ENCODE assay signal across 16 mouse cellular contexts in genomic region chr6:108698343-108698870, GRCm38 (mm10). TPM values are rescaled to one million over a fixed set of nuclear protein-coding genes. Genes with fewer than 3 reads are reported as not detected.
DNase-seq lines count a peak whose midpoint lies in the region; ATAC-seq and TF ChIP-seq lines count a peak whose summit lies in the region.
"Had no signal": no experiment of that assay in that cellular context is flagged by ENCODE, and none has a peak within 500 bp of the region (broad histone marks: within the 10 kb centered on the region; RNA-seq: fewer than 3 reads in every experiment).

No protein-coding gene starts in this region.

- no peak for TF ChIP-seq POLR2A in lung, adult 2 months (IDR thresholded peaks at IDR 0.05; ENCODE audit: borderline replicate concordance, extremely low read depth, low read depth, low read length)

- 12% methylated on average over 4 of the region's 4 CpGs for WGBS in forebrain, embryonic 11.5 days
- 6% methylated on average over 4 of the region's 4 CpGs for WGBS in forebrain, embryonic 15.5 days
- 20% methylated on average over 4 of the region's 4 CpGs for WGBS in midbrain, embryonic 10.5 days
- WGBS in midbrain, embryonic 16.5 days, result 15% methylated on average over 4 of the region's 4 CpGs
- WGBS in embryonic facial prominence, embryonic 14.5 days, result 55% methylated on average over 4 of the region's 4 CpGs
- 8% methylated on average over 4 of the region's 4 CpGs for WGBS in midbrain, embryonic 15.5 days
- 81% methylated on average over 4 of the region's 4 CpGs for WGBS in lung, adult 2 months

- no peak overlapping the region for H3K4me3 ChIP-seq in forebrain, embryonic 11.5 days (ENCODE audit: low read depth, low read length)
- H3K4me3 ChIP-seq in forebrain, embryonic 15.5 days, result no peak overlapping the region
- peak overlapping the region; percentile 16; the same call in 1 of the 2 replicates for H3K4me3 ChIP-seq in midbrain, embryonic 10.5 days
- no peak overlapping the region for H3K4me3 ChIP-seq in midbrain, embryonic 16.5 days (ENCODE audit: low read depth, low read length)
- H3K4me3 ChIP-seq in embryonic facial prominence, embryonic 14.5 days (ENCODE audit: low read depth, low read length), result no peak overlapping the region
- H3K4me3 ChIP-seq in midbrain, embryonic 15.5 days, result no peak overlapping the region
- H3K4me3 ChIP-seq in lung, adult 2 months (replicated peaks; ENCODE audit: extremely low read depth, low read depth, low read length), result no peak overlapping the region
- H3K4me3 ChIP-seq: limb, embryonic 10.5 days had no signal

- no peaks in the 10 kb centered on the region for H3K36me3 ChIP-seq in forebrain, embryonic 11.5 days (ENCODE audit: control insufficient read depth, insufficient read depth, low read length)
- H3K36me3 ChIP-seq in forebrain, embryonic 15.5 days, result no peaks in the 10 kb centered on the region
- no peaks in the 10 kb centered on the region for H3K36me3 ChIP-seq in midbrain, embryonic 10.5 days
- H3K36me3 ChIP-seq in midbrain, embryonic 16.5 days (ENCODE audit: control insufficient read depth, insufficient read depth, low read length), result no peaks in the 10 kb centered on the region
- no peaks in the 10 kb centered on the region for H3K36me3 ChIP-seq in embryonic facial prominence, embryonic 14.5 days (ENCODE audit: control insufficient read depth, insufficient read depth, low read length)
- H3K36me3 ChIP-seq in midbrain, embryonic 15.5 days (replicated peaks), result no peaks in the 10 kb centered on the region
- H3K36me3 ChIP-seq: limb, embryonic 10.5 days had no signal

- no peaks in the 10 kb centered on the region for H3K27me3 ChIP-seq in forebrain, embryonic 11.5 days (ENCODE audit: control insufficient read depth, insufficient read depth, low read length)
- no peaks in the 10 kb centered on the region for H3K27me3 ChIP-seq in forebrain, embryonic 15.5 days
- peaks cover 8% of the 10 kb centered on the region for H3K27me3 ChIP-seq in midbrain, embryonic 10.5 days (ENCODE audit: low read depth, poor library complexity, severe bottlenecking)
- no peaks in the 10 kb centered on the region for H3K27me3 ChIP-seq in midbrain, embryonic 16.5 days (ENCODE audit: control insufficient read depth, insufficient read depth, low read depth, low read length)
- no peaks in the 10 kb centered on the region for H3K27me3 ChIP-seq in embryonic facial prominence, embryonic 14.5 days (replicated peaks; ENCODE audit: control insufficient read depth, insufficient read depth, low read length)
- 0 out of 2 replicates have a peak, but pooled peaks cover 5% of the 10 kb centered on the region for H3K27me3 ChIP-seq in midbrain, embryonic 15.5 days (replicated peaks)

- H3K4me1 ChIP-seq in forebrain, embryonic 11.5 days (replicated peaks; ENCODE audit: control insufficient read depth, insufficient read depth, low read length), result peaks cover 5% of the 10 kb centered on the region; the same call in 1 of the 2 replicates
- H3K4me1 ChIP-seq in forebrain, embryonic 15.5 days, result peaks cover 7% of the 10 kb centered on the region
- H3K4me1 ChIP-seq in midbrain, embryonic 10.5 days, result peaks cover 46% of the 10 kb centered on the region
- H3K4me1 ChIP-seq in midbrain, embryonic 16.5 days (ENCODE audit: control insufficient read depth, insufficient read depth, low read length), result peaks cover 12% of the 10 kb centered on the region; the same call in 1 of the 2 replicates
- H3K4me1 ChIP-seq in embryonic facial prominence, embryonic 14.5 days (ENCODE audit: control insufficient read depth, insufficient read depth, low read length), result peaks cover 6% of the 10 kb centered on the region
- peaks cover 13% of the 10 kb centered on the region for H3K4me1 ChIP-seq in midbrain, embryonic 15.5 days
- peaks cover 3% of the 10 kb centered on the region; the same call in 1 of the 2 replicates for H3K4me1 ChIP-seq in lung, adult 2 months (ENCODE audit: control insufficient read depth, insufficient read depth, low read length)

- no peak for TF ChIP-seq CTCF in lung, adult 2 months (IDR thresholded peaks at IDR 0.05; ENCODE audit: insufficient read depth, low read length)

- no peak overlapping the region for H3K4me2 ChIP-seq in forebrain, embryonic 11.5 days (ENCODE audit: low read depth, low read length, severe bottlenecking)
- no peak overlapping the region for H3K4me2 ChIP-seq in forebrain, embryonic 15.5 days (replicated peaks)
- no peak overlapping the region for H3K4me2 ChIP-seq in midbrain, embryonic 16.5 days (ENCODE audit: low read length)
- no peak overlapping the region for H3K4me2 ChIP-seq in embryonic facial prominence, embryonic 14.5 days (ENCODE audit: low read depth, low read length)
- no peak overlapping the region for H3K4me2 ChIP-seq in midbrain, embryonic 15.5 days
- H3K4me2 ChIP-seq: liver, embryonic 11.5 days; lung, embryonic 14.5 days had no signal

- no peak for DNase-seq in forebrain, embryonic 11.5 days (ENCODE audit: low spot score)
- DNase-seq in midbrain, embryonic 10.5 days (ENCODE audit: low spot score), result peak; percentile 66
- DNase-seq in embryonic facial prominence, embryonic 14.5 days (ENCODE audit: low spot score), result peak; percentile 12
- no peak for DNase-seq in kidney, postnatal 14 days
- DNase-seq in lung, adult 2 months, result no peak
- DNase-seq: cerebellum, adult 11-12 months; cerebellum, postnatal 25 days; gastrocnemius, postnatal 25 days; kidney, adult 8-10 months; lung, embryonic 14.5 days; thymus, adult 18-20 months had no signal

- no peak overlapping the region for H3K27ac ChIP-seq in forebrain, embryonic 11.5 days (ENCODE audit: low read depth, low read length)
- no peak overlapping the region for H3K27ac ChIP-seq in forebrain, embryonic 15.5 days (replicated peaks)
- peak overlapping the region; percentile 85 for H3K27ac ChIP-seq in midbrain, embryonic 10.5 days (replicated peaks)
- H3K27ac ChIP-seq in midbrain, embryonic 16.5 days (ENCODE audit: low read length), result no peak overlapping the region
- H3K27ac ChIP-seq in embryonic facial prominence, embryonic 14.5 days (replicated peaks; ENCODE audit: low read depth, low read length), result no peak overlapping the region
- 0 out of 2 replicates have a peak overlapping the region, but pooled peaks have one; percentile 8 for H3K27ac ChIP-seq in midbrain, embryonic 15.5 days
- H3K27ac ChIP-seq: limb, embryonic 10.5 days had no signal

- no peaks in the 10 kb centered on the region for H3K9me3 ChIP-seq in forebrain, embryonic 11.5 days (ENCODE audit: control insufficient read depth, low read length)
- H3K9me3 ChIP-seq in forebrain, embryonic 15.5 days, result no peaks in the 10 kb centered on the region
- H3K9me3 ChIP-seq in midbrain, embryonic 10.5 days (replicated peaks), result no peaks in the 10 kb centered on the region
- H3K9me3 ChIP-seq in midbrain, embryonic 16.5 days (replicated peaks; ENCODE audit: control insufficient read depth, low read length, poor library complexity, severe bottlenecking), result no peaks in the 10 kb centered on the region
- no peaks in the 10 kb centered on the region for H3K9me3 ChIP-seq in embryonic facial prominence, embryonic 14.5 days (ENCODE audit: control insufficient read depth, low read length)
- H3K9me3 ChIP-seq in midbrain, embryonic 15.5 days, result no peaks in the 10 kb centered on the region
- H3K9me3 ChIP-seq: limb, embryonic 10.5 days had no signal

- ATAC-seq in forebrain, embryonic 11.5 days (replicated peaks; ENCODE audit: low FRiP score), result peak; percentile 70
- ATAC-seq in forebrain, embryonic 15.5 days (replicated peaks), result no peak; the same call in 1 of the 2 replicates
- no peak for ATAC-seq in midbrain, embryonic 16.5 days
- no peak for ATAC-seq in embryonic facial prominence, embryonic 14.5 days (ENCODE audit: low read depth)
- ATAC-seq in midbrain, embryonic 15.5 days (replicated peaks), result peak; percentile 57; the same call in 1 of the 2 replicates

- no peak overlapping the region for H3K9ac ChIP-seq in forebrain, embryonic 11.5 days (ENCODE audit: low read length)
- no peak overlapping the region for H3K9ac ChIP-seq in forebrain, embryonic 15.5 days (replicated peaks)
- H3K9ac ChIP-seq in midbrain, embryonic 16.5 days (ENCODE audit: low read depth, low read length), result no peak overlapping the region
- H3K9ac ChIP-seq in embryonic facial prominence, embryonic 14.5 days (ENCODE audit: low read depth, low read length), result no peak overlapping the region
- no peak overlapping the region for H3K9ac ChIP-seq in midbrain, embryonic 15.5 days
- H3K9ac ChIP-seq: lung, embryonic 14.5 days had no signal

RNA-seq across cellular contexts. Expression of gene Bhlhe40, which starts 38.0 kb away (rescaled TPM):
- polyA plus RNA-seq in forebrain, embryonic 11.5 days (2014; fragmentation: Nextera tagmentation; extraction: Ambion mirVana), result 5.7 and 6.9 TPM in 2 replicates
- polyA plus RNA-seq in forebrain, embryonic 15.5 days (2015; fragmentation: Nextera tagmentation; extraction: Ambion mirVana), result 6.4 and 7.1 TPM in 2 replicates
- polyA plus RNA-seq in midbrain, embryonic 10.5 days (2016; fragmentation: Nextera tagmentation; extraction: Ambion mirVana), result 1.8 and 1.9 TPM in 2 replicates
- polyA plus RNA-seq in midbrain, embryonic 16.5 days (2015; fragmentation: Nextera tagmentation; extraction: Ambion mirVana), result 6.6 and 7.8 TPM in 2 replicates
- 17.1 and 20.8 TPM in 2 replicates for polyA plus RNA-seq in embryonic facial prominence, embryonic 14.5 days (2014; fragmentation: Nextera tagmentation; extraction: Ambion mirVana)
- 5.3 TPM in 2 replicates for polyA plus RNA-seq in midbrain, embryonic 15.5 days (2015; fragmentation: Nextera tagmentation; extraction: Ambion mirVana)
- polyA plus RNA-seq in lung, adult 2 months (2012; rRNA removed), result 14.6 and 14.9 TPM in 2 replicates

Comparison
In these comparisons a context has a peak if more than half of its experiments do, and no peak if none do; other contexts are left out.
1. ATAC-seq: peak in forebrain, embryonic 11.5 days (single experiment) and midbrain, embryonic 15.5 days (single experiment); none in forebrain, embryonic 15.5 days (single experiment), midbrain, embryonic 16.5 days (single experiment) and embryonic facial prominence, embryonic 14.5 days (single experiment).
2. H3K27ac ChIP-seq: peak in midbrain, embryonic 10.5 days (single experiment) and midbrain, embryonic 15.5 days (single experiment); none in forebrain, embryonic 11.5 days (single experiment), forebrain, embryonic 15.5 days (single experiment), midbrain, embryonic 16.5 days (single experiment) and embryonic facial prominence, embryonic 14.5 days (single experiment).
3. DNase-seq: peak in midbrain, embryonic 10.5 days (single experiment) and embryonic facial prominence, embryonic 14.5 days (single experiment); none in forebrain, embryonic 11.5 days (single experiment), kidney, postnatal 14 days (single experiment) and lung, adult 2 months (single experiment).